Mouse (Mus musculus) embryonic facial prominence, embryonic 13.5 days (tissue): Measurements from ENCODE around the gene Cdc14a. TPM values are rescaled to one million over a fixed set of nuclear protein-coding genes. Genes with fewer than 3 reads are reported as not detected.

ENCODE experiments used
- ATAC-seq: fragments of 200-750 bp; cut with Nextera tagmentation; 2 replicates; pipeline ENCODE4 v1.8.0; 2017; ENCODE audit warnings: low read depth; ENCODE audit not compliant: insufficient number of reproducible peaks, insufficient read depth, low FRiP score, low TSS enrichment
- H3K27ac ChIP-seq: fragments of 300-500 bp; sonication (generic); 2 replicates; pipeline ENCODE4 v1.5.1; 2015; ENCODE audit warnings: moderate library complexity, mild to moderate bottlenecking, inconsistent platforms
- H3K27me3 ChIP-seq: fragments of 300-500 bp; sonication (generic); 2 replicates; pipeline ENCODE4 v1.6.1; 2015; ENCODE audit warnings: mild to moderate bottlenecking, inconsistent platforms
- H3K36me3 ChIP-seq: fragments of 300-500 bp; sonication (generic); 2 replicates; pipeline ENCODE4 v1.6.1; 2015; ENCODE audit warnings: mild to moderate bottlenecking, inconsistent platforms
- H3K4me1 ChIP-seq: fragments of 300-500 bp; sonication (generic); 2 replicates; pipeline ENCODE4 v1.6.1; 2015; ENCODE audit warnings: inconsistent platforms
- H3K4me2 ChIP-seq: fragments of 300-500 bp; sonication (generic); 2 replicates; pipeline ENCODE4 v1.6.1; 2015; ENCODE audit warnings: moderate library complexity, mild to moderate bottlenecking, inconsistent platforms
- H3K4me3 ChIP-seq: fragments of 300-500 bp; sonication (generic); 2 replicates; pipeline ENCODE4 v1.5.1; 2015; ENCODE audit warnings: mild to moderate bottlenecking, inconsistent platforms
- H3K9ac ChIP-seq: fragments of 300-500 bp; sonication (generic); 2 replicates; pipeline ENCODE4 v1.6.1; 2015; ENCODE audit warnings: mild to moderate bottlenecking, inconsistent platforms
- H3K9me3 ChIP-seq: fragments of 300-500 bp; sonication (generic); 2 replicates; pipeline ENCODE4 v1.6.1; 2016; ENCODE audit warnings: inconsistent platforms
- WGBS: fragments of 180-500 bp; shearing (Covaris S2); methylation state at CpG from one replicate; pipeline ENCODE4 v1.1.7; 2015; ENCODE audit warnings: mixed read lengths; 5-methylcytosine and 5-hydroxymethylcytosine counted together
- polyA plus RNA-seq: library from polyadenylated mRNA; unstranded; fragments of >200 nt; fragmentation: Nextera tagmentation; extraction: Ambion mirVana; gene quantifications from 2 replicates; pipeline ENCODE4 v1.2.1, GENCODE M21; 2015

The Cdc14a gene
- polyA plus RNA-seq, 1 experiment from 2014 or later: 9.6 TPM

DNA sequence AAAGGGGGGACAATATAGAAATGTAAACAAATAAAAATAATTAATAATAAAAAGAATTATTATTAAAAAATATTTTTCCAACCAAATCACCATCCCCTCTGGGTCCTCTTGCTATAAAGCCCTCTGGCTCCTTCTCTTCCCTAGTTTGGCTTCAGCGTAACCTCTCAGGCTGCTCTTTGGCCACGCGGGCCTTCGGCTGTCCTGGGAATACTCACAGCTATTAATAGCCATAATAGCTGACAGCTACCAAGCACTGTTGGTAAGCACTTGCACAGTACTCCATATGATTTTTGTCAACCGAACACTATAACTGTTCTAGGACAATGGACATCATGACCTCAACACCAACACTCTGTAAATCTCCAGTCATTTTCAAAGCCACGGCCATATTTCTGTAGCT is 135.0 kb downstream of the Cdc14a start:
- no peaks in the 10 kb centered on the region for H3K4me1 ChIP-seq
- no peaks in the 10 kb centered on the region for H3K9me3 ChIP-seq
- WGBS: 86% methylated on average over 6 of the region's 6 CpGs
- no peak overlapping the region for H3K4me2 ChIP-seq
- no peak overlapping the region for H3K27ac ChIP-seq
- peaks cover 21% of the 10 kb centered on the region for H3K36me3 ChIP-seq
- H3K9ac ChIP-seq: no peak overlapping the region
- H3K27me3 ChIP-seq: no peaks in the 10 kb centered on the region
- ATAC-seq: no peak
- no peak overlapping the region for H3K4me3 ChIP-seq

DNA sequence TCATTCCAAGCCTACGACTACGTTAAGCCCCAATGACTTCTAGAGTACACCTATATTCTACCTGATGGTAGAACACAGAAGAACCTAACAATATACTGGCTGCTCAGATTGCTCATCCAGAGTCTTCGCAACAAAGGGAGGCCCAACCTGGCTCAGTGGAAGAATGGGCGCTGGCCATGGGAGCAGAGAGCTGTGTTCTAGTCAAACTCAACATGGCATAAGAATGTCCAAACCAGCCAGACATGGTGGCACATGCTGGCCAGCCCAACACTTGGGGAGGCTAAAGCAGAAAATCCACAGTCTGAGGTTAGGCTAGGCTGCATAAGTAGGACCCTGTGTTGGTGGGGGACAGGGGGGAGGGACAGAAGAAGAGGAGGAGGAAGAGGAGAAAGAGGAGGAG is 139.1 kb downstream of the Cdc14a start:
- no peak overlapping the region for H3K27ac ChIP-seq
- no peak for ATAC-seq

DNA sequence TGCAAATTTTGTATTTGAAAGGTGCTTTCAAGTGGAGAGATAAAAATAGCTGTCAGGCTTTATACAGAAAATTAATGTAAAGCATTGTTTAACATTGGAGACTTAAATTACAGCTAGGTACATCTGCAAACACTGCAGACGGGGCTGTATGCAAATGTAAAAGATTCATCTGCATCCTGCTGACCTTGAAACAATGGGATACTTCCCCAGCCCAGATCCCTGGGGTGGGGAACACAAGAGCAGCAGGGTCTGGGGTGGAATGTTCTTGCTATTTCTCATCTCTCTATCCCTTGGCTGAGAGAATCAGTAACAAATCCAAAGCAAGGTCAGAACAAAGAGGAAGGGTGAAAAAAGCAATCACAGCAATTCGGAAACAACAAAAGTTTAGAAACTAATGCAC is 139.8 kb downstream of the Cdc14a start:
- Histone ChIP-seq H3K9me3 (no peaks in the 10 kb centered on the region), H3K9ac (no peak overlapping the region), H3K4me2 (no peak overlapping the region), H3K27me3 (no peaks in the 10 kb centered on the region), H3K4me3 (no peak overlapping the region), H3K4me1 (no peaks in the 10 kb centered on the region), H3K36me3 (peaks cover 6% of the 10 kb centered on the region; the same call in 1 of the 2 replicates), H3K27ac (no peak overlapping the region)
- ATAC-seq: no peak
- 57% methylated on average over 2 of the region's 2 CpGs for WGBS

More for the DNA sequence above, 139.1 kb downstream of the Cdc14a start:
- WGBS: 92% methylated on average over 4 of the region's 4 CpGs
- no peak overlapping the region for H3K9ac ChIP-seq
- H3K9me3 ChIP-seq: no peaks in the 10 kb centered on the region
- H3K4me2 ChIP-seq: no peak overlapping the region
- H3K36me3 ChIP-seq: peaks cover 6% of the 10 kb centered on the region; the same call in 1 of the 2 replicates
- H3K4me3 ChIP-seq: no peak overlapping the region
- no peaks in the 10 kb centered on the region for H3K27me3 ChIP-seq
- no peaks in the 10 kb centered on the region for H3K4me1 ChIP-seq

DNA sequence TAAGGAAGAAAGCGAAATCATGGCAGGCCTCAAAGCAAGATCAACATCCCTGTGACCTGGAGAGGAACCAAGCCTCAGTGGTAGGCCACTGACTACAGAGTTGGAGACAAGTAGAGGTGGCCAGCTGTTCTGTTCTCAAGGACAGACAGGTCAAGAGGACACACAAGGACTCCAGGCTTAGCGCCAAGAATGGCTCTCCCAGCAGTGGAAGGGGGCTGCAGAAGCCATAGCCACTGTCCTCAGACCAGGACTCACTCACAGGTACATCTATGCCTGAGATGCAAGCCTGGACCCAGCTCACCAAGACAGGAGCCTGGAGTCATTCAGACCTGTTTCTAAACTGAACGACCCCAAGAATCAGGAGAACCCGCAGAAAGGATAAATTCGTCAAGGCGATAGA is 142.2 kb downstream of the Cdc14a start:
- H3K36me3 ChIP-seq: peaks cover 6% of the 10 kb centered on the region; the same call in 1 of the 2 replicates
- no peaks in the 10 kb centered on the region for H3K9me3 ChIP-seq
- no peaks in the 10 kb centered on the region for H3K27me3 ChIP-seq
- no peak overlapping the region for H3K4me3 ChIP-seq
- H3K9ac ChIP-seq: no peak overlapping the region
- H3K4me2 ChIP-seq: no peak overlapping the region
- no peak overlapping the region for H3K27ac ChIP-seq
- H3K4me1 ChIP-seq: no peaks in the 10 kb centered on the region
- WGBS: 93% methylated on average over 6 of the region's 6 CpGs
- no peak for ATAC-seq

DNA sequence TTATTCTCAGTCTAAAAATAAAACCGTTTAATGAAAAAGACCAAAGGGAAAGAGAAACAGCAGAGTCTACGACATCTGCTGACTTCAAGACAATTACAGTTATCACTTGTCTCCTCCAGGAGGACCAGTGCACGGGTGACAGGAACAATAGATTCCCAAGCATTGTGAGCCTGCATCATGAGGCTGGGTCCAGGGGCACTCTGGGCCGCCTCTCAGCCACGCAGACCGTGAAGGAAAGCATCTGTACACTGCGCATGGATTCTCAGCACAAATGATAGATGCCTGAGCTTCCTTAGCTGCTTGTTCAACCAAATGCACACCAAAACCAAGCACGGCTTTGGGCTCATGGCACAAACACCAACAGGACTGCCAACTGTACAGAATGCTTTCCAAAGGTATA is 146.7 kb downstream of the Cdc14a start:
- Histone ChIP-seq H3K9ac (no peak overlapping the region), H3K36me3 (peaks cover 10% of the 10 kb centered on the region; the same call in 1 of the 2 replicates), H3K4me1 (no peaks in the 10 kb centered on the region), H3K27ac (no peak overlapping the region), H3K9me3 (no peaks in the 10 kb centered on the region), H3K4me3 (no peak overlapping the region), H3K4me2 (no peak overlapping the region), H3K27me3 (no peaks in the 10 kb centered on the region)
- ATAC-seq: no peak
- WGBS: 90% methylated on average over 8 of the region's 8 CpGs

DNA sequence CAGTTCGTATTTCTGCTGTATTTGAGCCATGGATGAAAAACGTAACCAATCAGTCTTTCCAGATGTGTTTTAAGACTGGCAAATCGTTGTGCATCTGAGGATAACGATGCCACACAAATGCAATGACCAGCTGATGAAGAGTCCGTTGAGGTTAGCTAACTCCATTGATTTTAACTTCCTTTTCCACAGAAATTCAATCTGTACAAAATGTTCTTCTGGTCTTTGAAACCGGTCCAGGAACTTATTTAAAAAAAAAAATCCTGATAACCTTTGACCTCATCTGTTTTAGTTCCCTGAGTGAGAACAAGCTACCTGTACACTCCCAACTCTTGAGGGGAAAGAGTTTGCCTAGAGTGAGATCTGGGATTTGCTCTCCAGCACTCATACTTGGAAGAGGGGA is 152.2 kb downstream of the Cdc14a start:
- ATAC-seq: no peak
- H3K4me2 ChIP-seq: no peak overlapping the region
- 0 out of 2 replicates have a peak, but pooled peaks cover 4% of the 10 kb centered on the region for H3K36me3 ChIP-seq
- H3K4me1 ChIP-seq: no peaks in the 10 kb centered on the region
- H3K27me3 ChIP-seq: no peaks in the 10 kb centered on the region
- no peak overlapping the region for H3K27ac ChIP-seq
- no peak overlapping the region for H3K9ac ChIP-seq
- H3K4me3 ChIP-seq: no peak overlapping the region
- WGBS: 76% methylated on average over 6 of the region's 6 CpGs
- H3K9me3 ChIP-seq: no peaks in the 10 kb centered on the region

DNA sequence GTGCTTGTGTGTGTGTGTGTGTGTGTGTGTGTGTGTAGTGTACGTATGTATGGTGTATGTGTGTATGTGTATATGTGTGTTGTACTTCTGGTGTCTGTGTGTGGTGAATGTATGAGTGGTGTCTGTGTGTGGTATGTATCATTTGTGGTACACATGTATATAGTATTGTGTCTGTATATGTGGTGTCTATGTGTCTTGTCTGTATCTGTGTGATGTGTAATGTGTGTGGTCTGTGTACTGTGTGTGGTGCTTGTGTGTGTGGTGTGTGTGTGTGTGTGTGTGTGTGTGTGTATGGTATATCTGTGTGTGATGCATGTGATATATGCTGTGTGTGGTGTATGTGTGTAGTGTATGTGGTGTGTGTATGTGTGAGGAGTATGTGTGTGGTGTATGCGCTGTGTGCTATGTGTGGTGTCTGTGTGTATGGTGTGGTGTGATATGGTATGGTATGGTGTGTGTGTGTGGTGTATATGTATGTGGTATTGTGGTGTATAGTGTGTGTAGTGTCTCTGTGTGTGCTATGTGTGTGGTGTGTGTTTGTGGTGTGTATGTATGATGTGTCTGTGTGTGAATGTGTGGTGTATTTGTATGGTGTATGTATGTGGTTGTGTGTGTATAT is 156.7 kb downstream of the Cdc14a start:
- 96% methylated on average over 2 of the region's 2 CpGs for WGBS
- Histone ChIP-seq H3K27me3 (no peaks in the 10 kb centered on the region), H3K9me3 (no peaks in the 10 kb centered on the region), H3K4me2 (no peak overlapping the region), H3K4me3 (no peak overlapping the region), H3K27ac (no peak overlapping the region), H3K4me1 (no peaks in the 10 kb centered on the region), H3K36me3 (no peaks in the 10 kb centered on the region), H3K9ac (no peak overlapping the region)
- peak; percentile 71; the same call in 1 of the 2 replicates for ATAC-seq

DNA sequence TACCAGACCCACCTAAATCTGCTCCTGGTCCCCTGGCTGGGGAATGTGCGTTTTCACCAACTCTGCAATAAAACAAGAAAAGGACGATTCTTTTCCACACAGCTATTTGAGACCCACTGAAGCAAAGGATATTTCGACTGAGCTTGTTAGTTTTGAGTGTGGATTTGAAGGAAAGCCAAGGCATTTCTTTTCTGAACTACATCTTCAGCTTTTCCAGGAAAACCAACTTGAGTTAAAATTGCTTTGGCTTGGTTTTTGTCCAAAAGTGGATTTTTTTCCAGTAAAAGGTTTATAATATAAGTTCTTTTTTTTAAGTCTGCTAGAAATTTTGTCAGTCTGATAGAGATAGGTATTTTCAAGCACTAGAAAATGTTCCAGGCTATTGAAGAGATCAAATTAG is 157.5 kb downstream of the Cdc14a start:
- Histone ChIP-seq H3K9me3 (no peaks in the 10 kb centered on the region), H3K4me3 (no peak overlapping the region), H3K27me3 (no peaks in the 10 kb centered on the region), H3K9ac (no peak overlapping the region), H3K4me1 (no peaks in the 10 kb centered on the region), H3K27ac (no peak overlapping the region), H3K36me3 (no peaks in the 10 kb centered on the region), H3K4me2 (no peak overlapping the region)
- 64% methylated on average over 3 of the region's 3 CpGs for WGBS
- ATAC-seq: no peak

DNA sequence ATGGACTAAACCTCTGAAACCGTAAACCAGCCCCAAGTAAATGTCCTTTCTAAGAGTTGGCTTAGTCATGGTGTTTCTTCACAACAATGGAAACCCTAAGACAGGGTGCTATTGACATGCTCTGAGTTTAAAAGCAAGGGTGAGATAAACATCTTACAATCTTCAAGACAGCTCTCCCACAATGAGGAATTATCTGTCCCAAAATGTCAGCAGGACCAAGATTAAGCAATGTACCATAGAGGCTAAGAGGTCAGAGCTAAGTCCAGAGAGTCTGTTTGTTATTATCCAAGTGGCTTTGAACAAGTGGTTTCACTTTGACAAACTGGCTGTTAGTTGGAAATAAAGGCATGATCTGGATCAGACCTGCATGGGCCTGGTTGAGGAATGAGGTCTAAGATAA is 159.9 kb downstream of the Cdc14a start:
- 91% methylated on average over 1 of the region's 1 CpGs for WGBS
- no peak overlapping the region for H3K4me2 ChIP-seq
- no peak overlapping the region for H3K9ac ChIP-seq
- no peaks in the 10 kb centered on the region for H3K4me1 ChIP-seq
- H3K9me3 ChIP-seq: no peaks in the 10 kb centered on the region
- no peak overlapping the region for H3K27ac ChIP-seq
- no peak overlapping the region for H3K4me3 ChIP-seq
- ATAC-seq: no peak
- H3K36me3 ChIP-seq: no peaks in the 10 kb centered on the region
- no peaks in the 10 kb centered on the region for H3K27me3 ChIP-seq

DNA sequence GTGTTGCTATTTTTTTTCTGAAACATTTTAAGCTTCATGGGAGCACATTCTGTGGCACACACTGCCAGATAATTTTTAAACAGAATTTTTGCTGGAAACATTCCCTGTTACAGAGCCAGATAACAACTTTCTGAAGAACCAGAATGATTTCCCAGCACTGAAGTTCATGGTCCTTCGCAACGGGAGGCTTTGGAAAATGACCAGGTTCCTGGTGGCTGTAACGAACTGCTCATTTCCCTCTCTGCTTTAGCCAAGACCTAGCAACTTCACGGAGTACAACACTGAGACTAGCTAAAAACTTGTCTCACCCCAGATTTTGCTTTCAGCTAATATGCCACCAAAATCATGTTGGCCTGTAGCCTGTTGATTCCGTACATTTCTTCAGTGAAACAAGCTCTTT is 160.8 kb downstream of the Cdc14a start:
- H3K9ac ChIP-seq: no peak overlapping the region
- no peak overlapping the region for H3K4me3 ChIP-seq
- ATAC-seq: no peak
- H3K36me3 ChIP-seq: no peaks in the 10 kb centered on the region
- H3K4me2 ChIP-seq: no peak overlapping the region
- H3K27me3 ChIP-seq: no peaks in the 10 kb centered on the region
- H3K4me1 ChIP-seq: no peaks in the 10 kb centered on the region
- H3K27ac ChIP-seq: no peak overlapping the region
- 92% methylated on average over 5 of the region's 5 CpGs for WGBS
- no peaks in the 10 kb centered on the region for H3K9me3 ChIP-seq

DNA sequence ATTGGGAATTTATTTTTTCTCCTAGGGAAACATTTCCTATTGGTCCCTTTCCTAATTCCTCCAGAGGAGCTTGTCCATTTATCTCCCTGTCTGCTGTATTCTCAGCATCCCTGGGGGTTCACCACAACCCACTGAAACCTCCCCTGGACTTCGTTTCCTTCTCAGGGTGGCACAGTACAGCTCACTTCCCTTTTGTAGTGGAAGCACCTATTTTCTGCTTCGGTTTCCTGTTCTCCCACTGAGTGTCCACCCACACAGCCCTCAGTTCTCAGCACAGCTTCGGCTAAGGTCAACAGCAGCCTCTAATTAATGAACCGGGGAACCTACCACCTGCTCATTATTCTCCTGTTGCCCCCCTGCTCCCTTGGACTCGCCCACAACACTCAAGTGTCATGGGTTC is 167.7 kb downstream of the Cdc14a start:
- no peak overlapping the region for H3K27ac ChIP-seq
- WGBS: 60% methylated on average over 5 of the region's 5 CpGs
- H3K4me3 ChIP-seq: no peak overlapping the region
- H3K4me2 ChIP-seq: no peak overlapping the region
- H3K9ac ChIP-seq: no peak overlapping the region
- peaks cover 22% of the 10 kb centered on the region for H3K4me1 ChIP-seq
- no peaks in the 10 kb centered on the region for H3K36me3 ChIP-seq
- no peaks in the 10 kb centered on the region for H3K9me3 ChIP-seq
- ATAC-seq: no peak
- peaks cover 49% of the 10 kb centered on the region for H3K27me3 ChIP-seq

DNA sequence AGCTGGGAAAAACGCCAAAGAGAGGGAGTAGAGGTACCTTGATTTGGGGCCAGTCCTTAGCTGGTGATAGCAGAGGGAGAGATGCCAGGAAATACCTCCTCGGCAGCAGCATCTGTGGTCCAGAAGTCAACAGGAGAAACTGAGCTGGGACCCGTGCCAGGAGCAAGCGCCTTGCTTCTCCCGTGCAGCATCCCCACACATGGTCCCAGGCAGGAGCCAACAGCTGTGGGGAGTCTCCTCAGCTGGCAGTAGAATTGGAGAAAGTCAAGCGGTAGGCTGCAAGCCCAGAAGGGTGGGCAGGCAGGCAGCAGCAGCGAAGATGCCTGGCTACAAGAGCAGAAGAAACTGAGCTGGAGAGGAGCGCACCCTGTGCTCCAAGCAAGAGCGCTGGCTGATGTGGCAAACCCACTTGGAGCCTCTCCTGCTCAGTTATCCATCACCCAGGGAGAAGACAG is 170.7 kb downstream of the Cdc14a start, which contains the start of gene Gpr88:
Gene Gpr88 (minus strand): TSS at position 427 of the 455 bp plus-strand sequence.
- 2% methylated on average over 9 of the region's 9 CpGs for WGBS
- Histone ChIP-seq H3K4me2 (peak within 1 kb of the TSS; percentile 99), H3K27ac (no peak within 1 kb of the TSS), H3K9ac (peak within 1 kb of the TSS; percentile 67), H3K27me3 (peaks cover 69% of the 10 kb centered on the region), H3K4me1 (peaks cover 22% of the 10 kb centered on the region), H3K9me3 (no peaks in the 10 kb centered on the region), H3K36me3 (no peaks in the 10 kb centered on the region), H3K4me3 (peak within 1 kb of the TSS; percentile 57)
- ATAC-seq: peak; percentile 80
